Mouse (Mus musculus): ENCODE measurements around the gene Slc24a2. TPM values are rescaled to one million over a fixed set of nuclear protein-coding genes. Genes with fewer than 3 reads are reported as not detected.

Gene Slc24a2
- polyA plus RNA-seq, 1 experiment from 2014 or later = 1.1 TPM

- Histone ChIP-seq H3K4me1 (no peaks in the 10 kb centered on the region), H3K9me3 (replicated peaks) (no peaks in the 10 kb centered on the region), H3K27me3 (no peaks in the 10 kb centered on the region), H3K4me2 (replicated peaks) (no peak overlapping the region), H3K36me3 (no peaks in the 10 kb centered on the region), H3K4me3 (no peak overlapping the region), H3K9ac (0 out of 2 replicates have a peak overlapping the region, but pooled peaks have one; percentile 13), H3K27ac (0 out of 2 replicates have a peak overlapping the region, but pooled peaks have one; percentile 12)
- ATAC-seq (ENCODE audit: low FRiP score) = no peak
- WGBS = 72% methylated on average over 10 of the region's 10 CpGs
Observed at GRCm38 (mm10) chr4:87184147-87184930, 45.9 kb downstream of the Slc24a2 start.

GRCm38 (mm10) chr4:87177116-87177515 lies 53.2 kb downstream of the Slc24a2 start:
- H3K9ac ChIP-seq = no peak overlapping the region
- H3K27ac ChIP-seq = no peak overlapping the region
- H3K36me3 ChIP-seq = no peaks in the 10 kb centered on the region
- H3K27me3 ChIP-seq = no peaks in the 10 kb centered on the region
- no peak overlapping the region for H3K4me2 ChIP-seq (replicated peaks)
- no peaks in the 10 kb centered on the region for H3K9me3 ChIP-seq (replicated peaks)
- no peak for ATAC-seq (ENCODE audit: low FRiP score)
- 78% methylated on average over 3 of the region's 3 CpGs for WGBS
- no peaks in the 10 kb centered on the region for H3K4me1 ChIP-seq
- no peak overlapping the region for H3K4me3 ChIP-seq

- Histone ChIP-seq H3K27ac (no peak overlapping the region), H3K9me3 (replicated peaks) (no peaks in the 10 kb centered on the region), H3K4me2 (replicated peaks) (no peak overlapping the region), H3K27me3 (no peaks in the 10 kb centered on the region), H3K4me3 (no peak overlapping the region), H3K36me3 (no peaks in the 10 kb centered on the region), H3K9ac (no peak overlapping the region), H3K4me1 (no peaks in the 10 kb centered on the region)
- 92% methylated on average over 6 of the region's 6 CpGs for WGBS
- ATAC-seq (ENCODE audit: low FRiP score) = no peak
Observed at GRCm38 (mm10) chr4:87163945-87164344, 66.3 kb downstream of the Slc24a2 start.

- Histone ChIP-seq H3K9ac (no peak overlapping the region), H3K27me3 (no peaks in the 10 kb centered on the region), H3K9me3 (replicated peaks) (no peaks in the 10 kb centered on the region), H3K4me3 (no peak overlapping the region), H3K4me1 (no peaks in the 10 kb centered on the region), H3K4me2 (replicated peaks) (no peak overlapping the region), H3K27ac (no peak overlapping the region), H3K36me3 (no peaks in the 10 kb centered on the region)
- WGBS = 86% methylated on average over 4 of the region's 4 CpGs
- no peak for ATAC-seq (ENCODE audit: low FRiP score)
Observed at GRCm38 (mm10) chr4:87158053-87158452, 72.2 kb downstream of the Slc24a2 start.

GRCm38 (mm10) chr4:87151990-87152389 lies 78.3 kb downstream of the Slc24a2 start:
- WGBS = 74% methylated on average over 7 of the region's 7 CpGs
- Histone ChIP-seq H3K9ac (no peak overlapping the region), H3K27me3 (no peaks in the 10 kb centered on the region), H3K27ac (no peak overlapping the region), H3K36me3 (no peaks in the 10 kb centered on the region), H3K4me3 (no peak overlapping the region), H3K9me3 (replicated peaks) (no peaks in the 10 kb centered on the region), H3K4me1 (no peaks in the 10 kb centered on the region), H3K4me2 (replicated peaks) (no peak overlapping the region)
- no peak for ATAC-seq (ENCODE audit: low FRiP score)

GRCm38 (mm10) chr4:87149584-87149983 lies 80.7 kb downstream of the Slc24a2 start:
- Histone ChIP-seq H3K4me1 (no peaks in the 10 kb centered on the region), H3K27me3 (no peaks in the 10 kb centered on the region), H3K4me2 (replicated peaks) (no peak overlapping the region), H3K9me3 (replicated peaks) (no peaks in the 10 kb centered on the region), H3K4me3 (no peak overlapping the region), H3K27ac (no peak overlapping the region), H3K36me3 (no peaks in the 10 kb centered on the region), H3K9ac (no peak overlapping the region)
- WGBS = 86% methylated on average over 2 of the region's 2 CpGs
- no peak for ATAC-seq (ENCODE audit: low FRiP score)

- no peak for ATAC-seq (ENCODE audit: low FRiP score)
- Histone ChIP-seq H3K4me2 (replicated peaks) (no peak overlapping the region), H3K27me3 (no peaks in the 10 kb centered on the region), H3K9me3 (replicated peaks) (no peaks in the 10 kb centered on the region), H3K27ac (no peak overlapping the region), H3K4me3 (no peak overlapping the region), H3K4me1 (no peaks in the 10 kb centered on the region), H3K36me3 (no peaks in the 10 kb centered on the region), H3K9ac (no peak overlapping the region)
- WGBS = 85% methylated on average over 12 of the region's 12 CpGs
Observed at GRCm38 (mm10) chr4:87141590-87142365, 88.5 kb downstream of the Slc24a2 start.

- no peak for ATAC-seq (ENCODE audit: low FRiP score)
- H3K27me3 ChIP-seq = no peaks in the 10 kb centered on the region
- H3K9me3 ChIP-seq (replicated peaks) = no peaks in the 10 kb centered on the region
- WGBS = 74% methylated on average over 3 of the region's 3 CpGs
- H3K4me1 ChIP-seq = no peaks in the 10 kb centered on the region
- H3K9ac ChIP-seq = no peak overlapping the region
- H3K27ac ChIP-seq = no peak overlapping the region
- H3K36me3 ChIP-seq = no peaks in the 10 kb centered on the region
- no peak overlapping the region for H3K4me2 ChIP-seq (replicated peaks)
- no peak overlapping the region for H3K4me3 ChIP-seq
Observed at GRCm38 (mm10) chr4:87140901-87141300, 89.4 kb downstream of the Slc24a2 start.

GRCm38 (mm10) chr4:87132525-87132924 lies 97.8 kb downstream of the Slc24a2 start:
- Histone ChIP-seq H3K9ac (no peak overlapping the region), H3K4me2 (replicated peaks) (no peak overlapping the region), H3K36me3 (no peaks in the 10 kb centered on the region), H3K9me3 (replicated peaks) (no peaks in the 10 kb centered on the region), H3K4me1 (no peaks in the 10 kb centered on the region), H3K27me3 (no peaks in the 10 kb centered on the region), H3K27ac (no peak overlapping the region), H3K4me3 (no peak overlapping the region)
- no peak for ATAC-seq (ENCODE audit: low FRiP score)
- WGBS = 81% methylated on average over 5 of the region's 5 CpGs

GRCm38 (mm10) chr4:87126756-87127155 lies 103.5 kb downstream of the Slc24a2 start:
- Histone ChIP-seq H3K9me3 (replicated peaks) (no peaks in the 10 kb centered on the region), H3K27ac (no peak overlapping the region), H3K4me2 (replicated peaks) (no peak overlapping the region)

GRCm38 (mm10) chr4:87119758-87120157 lies 110.5 kb downstream of the Slc24a2 start:
- WGBS = 41% methylated on average over 4 of the region's 4 CpGs
- H3K9ac ChIP-seq = no peak overlapping the region
- no peak for ATAC-seq (ENCODE audit: low FRiP score)
- no peaks in the 10 kb centered on the region for H3K27me3 ChIP-seq
- no peak overlapping the region for H3K27ac ChIP-seq
- H3K4me3 ChIP-seq = no peak overlapping the region
- H3K36me3 ChIP-seq = no peaks in the 10 kb centered on the region
- no peak overlapping the region for H3K4me2 ChIP-seq (replicated peaks)
- no peaks in the 10 kb centered on the region; the same call in 1 of the 2 replicates for H3K9me3 ChIP-seq (replicated peaks)
- H3K4me1 ChIP-seq = no peaks in the 10 kb centered on the region

More at GRCm38 (mm10) chr4:87126756-87127155, 103.5 kb downstream of the Slc24a2 start:
- Histone ChIP-seq H3K4me3 (no peak overlapping the region), H3K4me1 (no peaks in the 10 kb centered on the region), H3K9ac (no peak overlapping the region), H3K36me3 (no peaks in the 10 kb centered on the region), H3K27me3 (no peaks in the 10 kb centered on the region)
- 83% methylated on average over 4 of the region's 4 CpGs for WGBS
- ATAC-seq (ENCODE audit: low FRiP score) = no peak

- no peak overlapping the region for H3K4me3 ChIP-seq
- H3K27me3 ChIP-seq = no peaks in the 10 kb centered on the region
- no peaks in the 10 kb centered on the region for H3K4me1 ChIP-seq
- H3K9me3 ChIP-seq (replicated peaks) = no peaks in the 10 kb centered on the region; the same call in 1 of the 2 replicates
- H3K9ac ChIP-seq = no peak overlapping the region
- H3K27ac ChIP-seq = no peak overlapping the region
- no peaks in the 10 kb centered on the region for H3K36me3 ChIP-seq
- no peak overlapping the region for H3K4me2 ChIP-seq (replicated peaks)
- no peak for ATAC-seq (ENCODE audit: low FRiP score)
- 54% methylated on average over 4 of the region's 4 CpGs for WGBS
Observed at GRCm38 (mm10) chr4:87115726-87116125, 114.6 kb downstream of the Slc24a2 start.
